Mouse (Mus musculus) B cell, adult 67 days (primary cell): ENCODE measurements around the gene Zkscan6. TPM values are rescaled to one million over a fixed set of nuclear protein-coding genes. Genes with fewer than 3 reads are reported as not detected.

Experiments used
- total RNA-seq, 2 experiments: library from RNA; stranded (reverse); gene quantifications; 4 replicates each; pipeline ENCODE4 v1.2.4; 2023

Gene Zkscan6
- total RNA-seq = 10 to 100 TPM; 22.8 to 24.1 TPM

DNA sequence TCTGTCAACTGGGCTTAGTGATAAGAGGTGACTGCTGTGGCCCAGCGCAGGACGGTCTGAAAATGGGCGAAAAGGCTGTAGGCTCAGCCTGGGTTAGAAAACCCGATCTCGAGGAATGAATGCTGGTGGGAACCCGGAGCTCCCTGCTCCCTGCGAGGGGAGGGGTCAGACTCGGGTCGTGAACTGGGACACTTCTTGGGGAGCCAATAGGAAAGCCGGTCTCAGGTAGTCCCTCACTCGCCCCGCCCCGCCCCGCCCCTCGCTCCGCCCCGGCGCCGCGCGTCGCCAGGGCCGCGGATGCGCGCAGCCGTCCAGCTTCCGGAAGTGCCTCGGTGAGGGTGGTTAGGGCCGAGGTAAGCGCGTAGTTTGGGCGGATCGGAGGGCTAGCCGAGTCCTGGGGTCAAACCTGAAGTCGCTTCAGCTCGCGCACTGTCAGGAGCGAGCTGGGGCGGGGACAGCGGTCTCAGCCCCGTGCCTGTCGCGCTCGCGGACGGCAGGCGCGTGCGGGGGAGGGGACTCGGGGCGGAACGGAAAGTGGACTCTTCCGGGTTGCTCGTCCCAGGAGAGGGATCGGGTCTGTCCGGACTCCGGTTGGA lies at the start of gene Zkscan6:
Gene Zkscan6 (plus strand): TSS at position 267 of the 596 bp plus-strand sequence.

DNA sequence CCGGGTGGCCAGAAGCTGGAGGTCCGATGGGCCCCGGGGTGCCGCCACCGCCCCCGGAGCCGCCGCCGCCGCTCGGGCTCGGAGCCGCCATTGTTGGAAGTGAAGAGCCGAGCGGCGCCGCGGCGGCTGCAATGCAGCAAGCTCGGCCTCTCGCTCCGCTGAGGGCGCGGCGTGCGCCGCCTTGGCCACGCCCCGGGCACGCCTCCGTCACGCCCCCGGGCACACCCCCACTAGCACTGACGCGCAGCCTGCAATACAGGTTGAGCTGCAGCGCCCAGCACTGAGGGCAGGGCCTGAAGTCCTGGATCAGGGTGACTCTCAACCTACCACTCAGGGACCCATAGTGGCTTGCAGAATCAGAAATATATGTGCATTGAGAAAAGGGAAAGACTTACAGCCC lies 18.8 kb upstream of the Zkscan6 start, which contains the start of gene Map2k4:
Gene Map2k4 (minus strand): TSS at position 144 of the 400 bp plus-strand sequence.

Other genes starting within 250 kb of the Zkscan6 start
- 10 to 100 TPM; 43.8 to 47.0 TPM for gene Map2k4, start 18.9 kb upstream of the Zkscan6 start, total RNA-seq